Mouse (Mus musculus) MEL (cell line): ENCODE data around the gene Taar5.

ENCODE experiments used
- CTCF ChIP-seq, 3 experiments: IDR thresholded peaks in 2 of 3; conservative IDR thresholded peaks in 1 of 3; 2 replicates each; pipeline ENCODE4 v1.5.1; 2011 to 2012; ENCODE audit warnings: low read length in 3 of 3, low read depth in 2 of 3, mild to moderate bottlenecking in 2 of 3, improper control_type of control experiment in 1 of 3, inconsistent platforms in 1 of 3, mixed read lengths in 1 of 3, moderate library complexity in 1 of 3; ENCODE audit not compliant: control insufficient read depth in 1 of 3, insufficient read depth in 1 of 3, poor library complexity in 1 of 3, severe bottlenecking in 1 of 3
- E2F4 ChIP-seq: IDR thresholded peaks from 2 replicates; pipeline ENCODE4 v1.6.1; 2011; ENCODE audit warnings: low read depth, low read length, improper control_type of control experiment, borderline replicate concordance
- GABPA ChIP-seq: IDR thresholded peaks from 2 replicates; pipeline ENCODE4 v1.6.1; 2012; ENCODE audit warnings: low read depth, mild to moderate bottlenecking, inconsistent platforms, low read length, improper control_type of control experiment, moderate library complexity
- MAX ChIP-seq: IDR thresholded peaks from 2 replicates; pipeline ENCODE4 v1.6.1; 2011; ENCODE audit warnings: low read length, improper control_type of control experiment
- MAZ ChIP-seq: IDR thresholded peaks from 2 replicates; pipeline ENCODE4 v1.6.1; 2012; ENCODE audit warnings: low read depth, mild to moderate bottlenecking, inconsistent platforms, low read length, improper control_type of control experiment
- POLR2AphosphoS5 ChIP-seq: IDR thresholded peaks from 2 replicates; pipeline ENCODE4 v1.6.1; 2012; ENCODE audit warnings: low read depth, borderline replicate concordance, mild to moderate bottlenecking, inconsistent platforms, low read length, moderate library complexity, mixed read lengths
- RCOR1 ChIP-seq: IDR thresholded peaks from 2 replicates; pipeline ENCODE4 v1.6.1; 2012; ENCODE audit warnings: low read depth, mild to moderate bottlenecking, inconsistent platforms, low read length, improper control_type of control experiment
- UBTF ChIP-seq: IDR thresholded peaks from 2 replicates; pipeline ENCODE4 v1.6.1; 2012; ENCODE audit warnings: low read depth, mild to moderate bottlenecking, inconsistent platforms, low read length, improper control_type of control experiment, moderate library complexity, borderline replicate concordance; ENCODE audit not compliant: insufficient read depth
- USF1 ChIP-seq: IDR thresholded peaks from 2 replicates; pipeline ENCODE4 v1.6.1; 2014; ENCODE audit warnings: low read depth, mild to moderate bottlenecking, inconsistent platforms, low read length, improper control_type of control experiment, moderate library complexity
- ZKSCAN1 ChIP-seq: IDR thresholded peaks from 2 replicates; pipeline ENCODE4 v1.6.1; 2012; ENCODE audit warnings: low read depth, mild to moderate bottlenecking, inconsistent platforms, low read length, improper control_type of control experiment, moderate library complexity

- no peak for TF ChIP-seq UBTF
- TF ChIP-seq USF1, result no peak
- TF ChIP-seq GABPA, result no peak
- TF ChIP-seq MAX, result no peak
- no peak for TF ChIP-seq CTCF (IDR thresholded peaks at IDR 0.05 in 2 of 3, conservative IDR thresholded peaks at IDR 0.05 in 1 of 3; ENCODE audit: control insufficient read depth in 1 of 3, insufficient read depth in 1 of 3, low read depth in 2 of 3, low read length in 3 of 3, poor library complexity in 1 of 3, severe bottlenecking in 1 of 3)
- no peak for TF ChIP-seq POLR2AphosphoS5
- no peak for TF ChIP-seq ZKSCAN1
- TF ChIP-seq RCOR1, result no peak
- no peak for TF ChIP-seq MAZ
- no peak for TF ChIP-seq E2F4
These were observed 37.6 kb downstream of the Taar5 start for GRCm38 (mm10) chr10:24008143-24008542.
